Mouse (Mus musculus) CH12.LX (cell line): Measurements from ENCODE around the gene Klk1b5.

Experiments
- CTCF ChIP-seq, 2 experiments: IDR thresholded peaks in 1 of 2; conservative IDR thresholded peaks in 1 of 2; 2 replicates each; pipeline ENCODE4 v1.5.1; 2011 to 2012; ENCODE audit warnings: low read depth in 2 of 2, low read length in 2 of 2, improper control_type of control experiment in 1 of 2, inconsistent platforms in 1 of 2, mild to moderate bottlenecking in 1 of 2, moderate library complexity in 1 of 2
- HCFC1 ChIP-seq: IDR thresholded peaks from 2 replicates; pipeline ENCODE4 v1.6.1; 2012; ENCODE audit warnings: low read depth, mild to moderate bottlenecking, inconsistent platforms, low read length, improper control_type of control experiment
- MAX ChIP-seq: IDR thresholded peaks from 2 replicates; pipeline ENCODE4 v1.6.1; 2011; ENCODE audit warnings: low read length, improper control_type of control experiment
- ZC3H11A ChIP-seq: IDR thresholded peaks from 2 replicates; pipeline ENCODE4 v1.6.1; 2012; ENCODE audit warnings: low read depth, mild to moderate bottlenecking, inconsistent platforms, low read length, improper control_type of control experiment

DNA sequence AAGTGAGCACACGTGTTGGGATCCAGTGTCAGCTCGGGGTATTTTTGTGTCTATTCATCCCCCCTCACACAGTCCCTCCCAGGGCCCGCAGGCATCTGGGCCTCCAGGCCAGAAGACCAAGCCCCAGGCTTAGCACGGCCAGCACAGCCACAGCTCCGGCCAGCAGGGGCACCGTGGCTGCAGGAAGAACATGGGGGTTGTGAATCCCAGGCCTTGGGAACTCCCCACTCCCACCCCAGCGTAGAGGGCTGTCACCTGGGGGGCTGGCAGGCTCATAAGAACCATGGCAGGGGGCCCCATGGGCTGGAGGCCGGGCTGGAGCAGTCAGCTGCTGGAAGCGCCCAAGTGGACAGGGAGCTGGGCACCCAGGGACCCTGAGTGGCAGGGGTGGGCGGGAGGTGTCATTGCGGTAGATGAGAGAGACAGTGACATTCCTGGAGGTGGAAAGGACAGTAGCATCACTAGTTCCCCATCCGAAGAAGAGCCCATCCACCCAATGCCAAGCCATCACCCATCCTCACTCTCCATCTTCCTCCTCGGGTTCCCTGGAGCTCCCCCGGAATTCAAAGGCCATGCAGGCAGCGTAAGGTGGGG lies 37.4 kb downstream of the Klk1b5 start:
- no peak for TF ChIP-seq ZC3H11A
- no peak for TF ChIP-seq CTCF (conservative IDR thresholded peaks at IDR 0.05 in 1 of 2, IDR thresholded peaks at IDR 0.05 in 1 of 2; ENCODE audit: low read depth in 2 of 2, low read length in 2 of 2)
- TF ChIP-seq MAX: no peak
- TF ChIP-seq HCFC1: no peak
